Mouse (Mus musculus): Measurements from ENCODE around the gene Spop. TPM values are rescaled to one million over a fixed set of nuclear protein-coding genes. Genes with fewer than 3 reads are reported as not detected.

Spop gene
- polyA plus RNA-seq, 1 experiment from 2014 or later: 193 TPM

- H3K36me3 ChIP-seq (replicated peaks): no peaks in the 10 kb centered on the region; the same call in none of the 2 replicates
- 91% methylated on average over 7 of the region's 7 CpGs for WGBS
- no peak overlapping the region for H3K27ac ChIP-seq
- H3K4me1 ChIP-seq: peaks cover 3% of the 10 kb centered on the region
- H3K27me3 ChIP-seq: no peaks in the 10 kb centered on the region
- no peaks in the 10 kb centered on the region for H3K9me3 ChIP-seq
- ATAC-seq (ENCODE audit: low FRiP score): no peak
- no peak overlapping the region for H3K4me3 ChIP-seq (replicated peaks)
- H3K9ac ChIP-seq: no peak overlapping the region
- no peak overlapping the region for H3K4me2 ChIP-seq
Observed at GRCm38 (mm10) chr11:95380711-95381110, 33.2 kb upstream of the Spop start.

- Histone ChIP-seq H3K9me3 (no peaks in the 10 kb centered on the region), H3K4me1 (peaks cover 8% of the 10 kb centered on the region), H3K36me3 (replicated peaks) (no peaks in the 10 kb centered on the region; the same call in none of the 2 replicates), H3K9ac (no peak overlapping the region), H3K4me2 (no peak overlapping the region), H3K27me3 (no peaks in the 10 kb centered on the region), H3K4me3 (replicated peaks) (no peak overlapping the region), H3K27ac (no peak overlapping the region)
- WGBS: 77% methylated on average over 1 of the region's 1 CpGs
- ATAC-seq (ENCODE audit: low FRiP score): no peak
Observed at GRCm38 (mm10) chr11:95381146-95381545, 32.7 kb upstream of the Spop start.

- ATAC-seq (ENCODE audit: low FRiP score): no peak
- 85% methylated on average over 5 of the region's 5 CpGs for WGBS
Observed at GRCm38 (mm10) chr11:95383331-95383986, 30.4 kb upstream of the Spop start.

GRCm38 (mm10) chr11:95384004-95384318, 29.9 kb upstream of the Spop start:
- peak overlapping the region; percentile 91 for H3K4me3 ChIP-seq (replicated peaks)
- ATAC-seq (ENCODE audit: low FRiP score): no peak
- no peaks in the 10 kb centered on the region for H3K27me3 ChIP-seq
- no peak overlapping the region; the same call in 1 of the 2 replicates for H3K27ac ChIP-seq
- WGBS: 41% methylated on average over 9 of the region's 9 CpGs
- no peaks in the 10 kb centered on the region for H3K9me3 ChIP-seq
- H3K9ac ChIP-seq: no peak overlapping the region
- H3K36me3 ChIP-seq (replicated peaks): peaks cover 24% of the 10 kb centered on the region
- peaks cover 14% of the 10 kb centered on the region for H3K4me1 ChIP-seq
- peak overlapping the region; percentile 58 for H3K4me2 ChIP-seq

More at GRCm38 (mm10) chr11:95383331-95383986, 30.4 kb upstream of the Spop start:
- peaks cover 14% of the 10 kb centered on the region for H3K4me1 ChIP-seq
- no peaks in the 10 kb centered on the region for H3K9me3 ChIP-seq
- no peak overlapping the region for H3K9ac ChIP-seq
- H3K4me2 ChIP-seq: no peak overlapping the region
- no peaks in the 10 kb centered on the region for H3K27me3 ChIP-seq
- no peak overlapping the region for H3K4me3 ChIP-seq (replicated peaks)
- H3K36me3 ChIP-seq (replicated peaks): peaks cover 20% of the 10 kb centered on the region
- no peak overlapping the region for H3K27ac ChIP-seq

- Histone ChIP-seq H3K27ac (peak within 1 kb of the TSS; percentile 91), H3K9me3 (no peaks in the 10 kb centered on the region), H3K4me3 (replicated peaks) (peak within 1 kb of the TSS; percentile 91), H3K9ac (peak within 1 kb of the TSS; percentile 89), H3K27me3 (no peaks in the 10 kb centered on the region), H3K4me2 (peak within 1 kb of the TSS; percentile 58), H3K36me3 (replicated peaks) (peaks cover 29% of the 10 kb centered on the region), H3K4me1 (peaks cover 14% of the 10 kb centered on the region)
- peak; percentile 97 for ATAC-seq (ENCODE audit: low FRiP score)
- under 1% methylated on average over 42 of the region's 42 CpGs for WGBS
Observed at GRCm38 (mm10) chr11:95384319-95384972, 29.4 kb upstream of the Spop start, which contains the start of gene Slc35b1. TSS of gene Slc35b1 (plus strand) at chr11:95384692.

- Histone ChIP-seq H3K9ac (peak overlapping the region; percentile 89), H3K36me3 (replicated peaks) (peaks cover 34% of the 10 kb centered on the region), H3K4me1 (peaks cover 14% of the 10 kb centered on the region), H3K27me3 (no peaks in the 10 kb centered on the region), H3K4me3 (replicated peaks) (peak overlapping the region; percentile 91), H3K9me3 (no peaks in the 10 kb centered on the region), H3K4me2 (peak overlapping the region; percentile 58), H3K27ac (peak overlapping the region; percentile 91)
- ATAC-seq (ENCODE audit: low FRiP score): no peak
- 0% methylated on average over 14 of the region's 14 CpGs for WGBS
Observed at GRCm38 (mm10) chr11:95384973-95385320, 28.9 kb upstream of the Spop start.

GRCm38 (mm10) chr11:95387354-95387753, 26.5 kb upstream of the Spop start:
- no peak overlapping the region for H3K4me2 ChIP-seq
- peaks cover 56% of the 10 kb centered on the region for H3K36me3 ChIP-seq (replicated peaks)
- no peaks in the 10 kb centered on the region for H3K9me3 ChIP-seq
- no peak for ATAC-seq (ENCODE audit: low FRiP score)
- H3K9ac ChIP-seq: no peak overlapping the region
- WGBS: 86% methylated on average over 7 of the region's 7 CpGs
- peaks cover 17% of the 10 kb centered on the region for H3K4me1 ChIP-seq
- H3K4me3 ChIP-seq (replicated peaks): no peak overlapping the region
- no peaks in the 10 kb centered on the region for H3K27me3 ChIP-seq
- no peak overlapping the region for H3K27ac ChIP-seq

- Histone ChIP-seq H3K27me3 (no peaks in the 10 kb centered on the region), H3K36me3 (replicated peaks) (peaks cover 58% of the 10 kb centered on the region), H3K4me3 (replicated peaks) (no peak overlapping the region), H3K4me1 (peaks cover 17% of the 10 kb centered on the region), H3K4me2 (no peak overlapping the region), H3K27ac (no peak overlapping the region), H3K9ac (no peak overlapping the region), H3K9me3 (no peaks in the 10 kb centered on the region)
- no peak for ATAC-seq (ENCODE audit: low FRiP score)
- WGBS: 72% methylated on average over 3 of the region's 3 CpGs
Observed at GRCm38 (mm10) chr11:95389006-95389405, 24.9 kb upstream of the Spop start.

- Histone ChIP-seq H3K4me1 (peaks cover 17% of the 10 kb centered on the region), H3K4me2 (no peak overlapping the region), H3K27me3 (no peaks in the 10 kb centered on the region), H3K9me3 (no peaks in the 10 kb centered on the region), H3K9ac (no peak overlapping the region), H3K4me3 (replicated peaks) (no peak overlapping the region), H3K36me3 (replicated peaks) (peaks cover 58% of the 10 kb centered on the region), H3K27ac (no peak overlapping the region)
- ATAC-seq (ENCODE audit: low FRiP score): no peak
- 93% methylated on average over 6 of the region's 6 CpGs for WGBS
Observed at GRCm38 (mm10) chr11:95390420-95390819, 23.5 kb upstream of the Spop start.

DNA sequence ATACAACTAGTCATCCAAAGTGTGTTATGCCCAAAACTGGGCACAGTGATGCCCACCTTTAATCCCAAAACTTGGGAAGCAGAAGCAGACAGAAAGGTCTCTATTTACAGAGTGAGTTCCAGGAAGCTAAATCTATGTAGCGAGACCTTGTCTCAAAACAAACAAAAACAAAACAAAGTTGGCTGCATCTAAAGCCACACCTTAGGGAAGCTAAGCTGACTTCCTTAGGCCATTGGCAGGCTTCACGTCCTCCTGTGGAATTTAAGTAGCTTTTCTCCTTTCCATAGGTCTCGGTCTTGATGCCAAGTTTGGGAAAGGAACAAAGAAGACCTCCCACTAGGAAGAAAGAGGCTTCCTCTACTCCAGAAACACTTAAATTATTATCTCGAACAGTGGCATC, 22.7 kb upstream of the Spop start:
- peaks cover 58% of the 10 kb centered on the region for H3K36me3 ChIP-seq (replicated peaks)
- no peaks in the 10 kb centered on the region for H3K27me3 ChIP-seq
- WGBS: 80% methylated on average over 4 of the region's 4 CpGs
- peaks cover 9% of the 10 kb centered on the region for H3K4me1 ChIP-seq
- ATAC-seq (ENCODE audit: low FRiP score): no peak
- H3K27ac ChIP-seq: no peak overlapping the region
- no peaks in the 10 kb centered on the region for H3K9me3 ChIP-seq
- no peak overlapping the region for H3K4me2 ChIP-seq
- no peak overlapping the region for H3K9ac ChIP-seq
- H3K4me3 ChIP-seq (replicated peaks): no peak overlapping the region

GRCm38 (mm10) chr11:95391743-95392142, 22.1 kb upstream of the Spop start:
- H3K4me2 ChIP-seq: no peak overlapping the region
- H3K27me3 ChIP-seq: no peaks in the 10 kb centered on the region
- no peak for ATAC-seq (ENCODE audit: low FRiP score)
- no peak overlapping the region for H3K4me3 ChIP-seq (replicated peaks)
- H3K9me3 ChIP-seq: no peaks in the 10 kb centered on the region
- 0 out of 2 replicates have a peak, but pooled peaks cover 4% of the 10 kb centered on the region for H3K4me1 ChIP-seq
- no peak overlapping the region for H3K27ac ChIP-seq
- H3K36me3 ChIP-seq (replicated peaks): peaks cover 54% of the 10 kb centered on the region
- 81% methylated on average over 5 of the region's 5 CpGs for WGBS
- no peak overlapping the region for H3K9ac ChIP-seq

DNA sequence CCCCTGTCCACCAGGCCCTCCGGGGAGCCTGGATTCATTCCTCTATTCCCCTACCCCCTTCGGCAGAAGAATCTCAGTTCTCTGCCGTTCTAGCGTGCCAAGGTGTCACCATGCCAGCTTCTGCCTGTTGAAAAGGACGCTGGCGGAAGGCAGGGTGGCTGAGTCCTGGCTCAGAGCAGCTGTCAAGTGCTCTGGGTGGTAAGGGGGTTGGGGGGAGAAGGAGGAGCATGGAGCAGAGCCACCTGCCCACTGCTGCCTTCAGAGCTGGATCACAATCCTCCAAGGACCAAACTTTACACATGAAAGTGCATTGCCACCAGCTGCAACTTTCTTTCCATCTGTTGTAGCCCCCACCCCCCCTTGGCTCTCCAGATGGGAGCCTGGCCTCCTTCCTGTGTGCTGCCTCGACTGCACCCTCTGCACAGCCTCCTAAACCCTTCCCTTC, 21.6 kb upstream of the Spop start:
- WGBS: 72% methylated on average over 7 of the region's 7 CpGs
- H3K27ac ChIP-seq: no peak overlapping the region
- peaks cover 50% of the 10 kb centered on the region for H3K36me3 ChIP-seq (replicated peaks)
- ATAC-seq (ENCODE audit: low FRiP score): no peak
- H3K9me3 ChIP-seq: no peaks in the 10 kb centered on the region
- H3K4me3 ChIP-seq (replicated peaks): no peak overlapping the region
- no peak overlapping the region for H3K9ac ChIP-seq
- no peak overlapping the region for H3K4me2 ChIP-seq
- no peaks in the 10 kb centered on the region for H3K27me3 ChIP-seq
- H3K4me1 ChIP-seq: 0 out of 2 replicates have a peak, but pooled peaks cover 4% of the 10 kb centered on the region
